Mouse (Mus musculus) embryonic facial prominence, embryonic 10.5 days (tissue): ENCODE results near the gene Rbm47. TPM values are rescaled to one million over a fixed set of nuclear protein-coding genes. Genes with fewer than 3 reads are reported as not detected.

Experiments
- DNase-seq: peaks from one replicate; pipeline ENCODE4 v3.0.0-alpha.2; 2017; ENCODE audit warnings: low spot score
- H3K27ac ChIP-seq: fragments of 300-500 bp; sonication (generic); replicated peaks from 2 replicates; pipeline ENCODE4 v1.5.1; 2016; ENCODE audit warnings: mild to moderate bottlenecking
- H3K27me3 ChIP-seq: fragments of 300-500 bp; sonication (generic); replicated peaks from 2 replicates; pipeline ENCODE4 v1.6.1; 2016; ENCODE audit warnings: low read depth, mild to moderate bottlenecking; ENCODE audit not compliant: poor library complexity, severe bottlenecking
- H3K36me3 ChIP-seq: fragments of 300-500 bp; sonication (generic); replicated peaks from 2 replicates; pipeline ENCODE4 v1.6.1; 2016; ENCODE audit warnings: mild to moderate bottlenecking, moderate library complexity
- H3K4me1 ChIP-seq: fragments of 300-500 bp; sonication (generic); 2 replicates; pipeline ENCODE4 v1.6.1; 2016
- H3K4me3 ChIP-seq: fragments of 300-500 bp; sonication (generic); 2 replicates; pipeline ENCODE4 v1.5.1; 2016; ENCODE audit warnings: mild to moderate bottlenecking, moderate library complexity
- H3K9me3 ChIP-seq: fragments of 300-500 bp; sonication (generic); 2 replicates; pipeline ENCODE4 v1.6.1; 2016; ENCODE audit warnings: mild to moderate bottlenecking
- WGBS: fragments of 180-500 bp; shearing (Covaris S2); methylation state at CpG from one replicate; pipeline ENCODE4 v1.1.7; 2016; 5-methylcytosine and 5-hydroxymethylcytosine counted together
- microRNA-seq: library from miRNA; unstranded; fragments of <30 nt; microRNA quantifications from one replicate; pipeline ENCODE4, GENCODE M21; 2017
- polyA plus RNA-seq: library from polyadenylated mRNA; unstranded; fragments of >200 nt; fragmentation: Nextera tagmentation; extraction: Ambion mirVana; gene quantifications from 2 replicates; pipeline ENCODE4 v1.2.1, GENCODE M21; 2016

The Rbm47 gene
- polyA plus RNA-seq, 1 experiment from 2014 or later, result 4.4 TPM

- Histone ChIP-seq H3K9me3 (0 out of 2 replicates have a peak, but pooled peaks cover 4% of the 10 kb centered on the region), H3K36me3 (no peaks in the 10 kb centered on the region), H3K4me1 (no peaks in the 10 kb centered on the region), H3K27me3 (no peaks in the 10 kb centered on the region), H3K4me3 (no peak overlapping the region), H3K27ac (no peak overlapping the region)
- DNase-seq, result no peak
- 94% methylated on average over 5 of the region's 5 CpGs for WGBS
These were observed 186.5 kb downstream of the Rbm47 start for GRCm38 (mm10) chr5:65986426-65986825.

- Histone ChIP-seq H3K27ac (no peak overlapping the region), H3K9me3 (no peaks in the 10 kb centered on the region), H3K4me3 (no peak overlapping the region), H3K36me3 (no peaks in the 10 kb centered on the region), H3K4me1 (no peaks in the 10 kb centered on the region), H3K27me3 (no peaks in the 10 kb centered on the region)
- WGBS, result 91% methylated on average over 13 of the region's 13 CpGs
- DNase-seq, result no peak
These were observed 197.2 kb downstream of the Rbm47 start for GRCm38 (mm10) chr5:65975731-65976130.

GRCm38 (mm10) chr5:65973189-65973588 lies 199.7 kb downstream of the Rbm47 start:
- Histone ChIP-seq H3K27me3 (no peaks in the 10 kb centered on the region), H3K9me3 (no peaks in the 10 kb centered on the region), H3K27ac (no peak overlapping the region), H3K36me3 (no peaks in the 10 kb centered on the region), H3K4me3 (no peak overlapping the region), H3K4me1 (no peaks in the 10 kb centered on the region)
- DNase-seq, result no peak
- 68% methylated on average over 2 of the region's 2 CpGs for WGBS

GRCm38 (mm10) chr5:65968004-65968403 lies 204.9 kb downstream of the Rbm47 start:
- DNase-seq, result no peak
- 89% methylated on average over 3 of the region's 3 CpGs for WGBS
- Histone ChIP-seq H3K4me1 (peaks cover 12% of the 10 kb centered on the region), H3K27me3 (no peaks in the 10 kb centered on the region), H3K9me3 (no peaks in the 10 kb centered on the region), H3K4me3 (no peak overlapping the region), H3K27ac (no peak overlapping the region), H3K36me3 (no peaks in the 10 kb centered on the region)

- Histone ChIP-seq H3K9me3 (no peaks in the 10 kb centered on the region), H3K4me1 (peaks cover 12% of the 10 kb centered on the region), H3K36me3 (no peaks in the 10 kb centered on the region), H3K27me3 (no peaks in the 10 kb centered on the region), H3K4me3 (no peak overlapping the region), H3K27ac (peak overlapping the region; percentile 10; the same call in 1 of the 2 replicates)
- no peak for DNase-seq
- 57% methylated on average over 12 of the region's 12 CpGs for WGBS
These were observed 205.8 kb downstream of the Rbm47 start for GRCm38 (mm10) chr5:65967091-65967490.

Small RNA genes lying within 50 kb of the gene (microRNA-seq; reads per million reads assigned to microRNA genes)
- not detected for gene Gm25952

Other genes with a start within 250 kb of the Rbm47 start
- 0.29 and 0.94 TPM in 2 replicates for gene Chrna9, start 238.2 kb downstream of the Rbm47 start, polyA plus RNA-seq
- not detected in 2 replicates for gene 9130230L23Rik, start 168.8 kb downstream of the Rbm47 start, polyA plus RNA-seq
- gene Nsun7, start 86.8 kb upstream of the Rbm47 start, polyA plus RNA-seq, result 0.44 and 0.49 TPM in 2 replicates